Mouse (Mus musculus): ENCODE results near the gene Defb25. TPM values are rescaled to one million over a fixed set of nuclear protein-coding genes. Genes with fewer than 3 reads are reported as not detected.

The Defb25 gene
- polyA plus RNA-seq, 1 experiment from 2014 or later = not detected

DNA sequence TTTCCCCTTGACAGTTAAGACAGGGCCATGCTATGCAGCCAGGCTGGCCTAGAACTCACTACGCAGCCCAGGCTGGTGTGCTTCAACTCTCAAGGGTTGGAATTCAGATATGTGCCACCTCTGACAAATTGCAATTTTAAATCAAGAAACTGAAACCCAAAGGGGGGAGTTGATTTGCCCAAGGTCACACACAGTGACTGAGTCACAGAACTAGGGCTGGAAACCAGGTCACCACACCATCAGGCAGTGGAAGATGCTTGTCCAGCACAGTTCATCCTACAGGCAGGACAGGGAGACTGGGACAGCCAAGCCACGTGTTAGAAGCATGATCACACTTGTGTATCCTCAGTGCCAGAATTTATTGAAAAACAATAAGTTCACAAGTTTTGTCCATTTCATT is 1.7 kb upstream of the Defb25 start:
- no peak for ATAC-seq
- H3K9ac ChIP-seq (replicated peaks) = no peak overlapping the region
- H3K9me3 ChIP-seq = no peaks in the 10 kb centered on the region
- no peaks in the 10 kb centered on the region for H3K36me3 ChIP-seq
- H3K4me2 ChIP-seq (replicated peaks) = no peak overlapping the region
- no peak overlapping the region for H3K27ac ChIP-seq
- no peak overlapping the region for H3K4me3 ChIP-seq (replicated peaks)
- H3K4me1 ChIP-seq (replicated peaks) = peaks cover 25% of the 10 kb centered on the region
- 87% methylated on average over 2 of the region's 2 CpGs for WGBS
- H3K27me3 ChIP-seq = peaks cover 39% of the 10 kb centered on the region

DNA sequence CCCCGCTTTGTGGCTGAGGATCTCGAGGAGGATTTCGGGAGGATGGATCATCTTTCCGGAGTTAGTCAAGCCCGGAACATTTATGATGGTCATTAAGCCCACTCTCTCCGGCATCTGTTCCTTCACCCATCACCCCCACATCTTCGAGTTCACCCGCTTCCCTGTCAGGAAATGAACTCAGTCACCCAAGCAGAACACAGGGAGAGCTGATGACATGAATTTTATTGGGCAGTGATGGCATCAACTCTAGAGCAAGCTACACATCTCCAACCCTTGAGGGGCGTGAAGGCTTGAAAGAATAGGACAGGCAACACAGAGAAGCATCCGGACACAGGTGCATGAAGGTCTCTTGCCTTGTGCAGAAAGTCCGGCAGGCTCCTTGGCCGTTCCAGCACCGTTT is 702 bp downstream of the Defb25 start:
- Histone ChIP-seq H3K4me2 (replicated peaks) (no peak overlapping the region), H3K9me3 (no peaks in the 10 kb centered on the region), H3K4me3 (replicated peaks) (no peak overlapping the region), H3K9ac (replicated peaks) (no peak overlapping the region), H3K36me3 (no peaks in the 10 kb centered on the region), H3K4me1 (replicated peaks) (peaks cover 20% of the 10 kb centered on the region), H3K27ac (no peak overlapping the region), H3K27me3 (peaks cover 16% of the 10 kb centered on the region)
- WGBS = 88% methylated on average over 13 of the region's 13 CpGs
- ATAC-seq = no peak

GRCm38 (mm10) chr2:152620367-152621134 is 2.3 kb downstream of the Defb25 start:
- Histone ChIP-seq H3K4me1 (replicated peaks) (peaks cover 6% of the 10 kb centered on the region), H3K36me3 (no peaks in the 10 kb centered on the region), H3K9me3 (no peaks in the 10 kb centered on the region), H3K27ac (no peak overlapping the region), H3K4me3 (replicated peaks) (no peak overlapping the region), H3K9ac (replicated peaks) (no peak overlapping the region), H3K4me2 (replicated peaks) (no peak overlapping the region), H3K27me3 (peaks cover under 1% of the 10 kb centered on the region; the same call in 1 of the 2 replicates)
- 76% methylated on average over 9 of the region's 9 CpGs for WGBS
- no peak for ATAC-seq

- ATAC-seq = no peak
- no peak overlapping the region for H3K4me3 ChIP-seq (replicated peaks)
- H3K27me3 ChIP-seq = no peaks in the 10 kb centered on the region
- no peaks in the 10 kb centered on the region for H3K4me1 ChIP-seq (replicated peaks)
- H3K4me2 ChIP-seq (replicated peaks) = no peak overlapping the region
- H3K27ac ChIP-seq = no peak overlapping the region
- H3K9ac ChIP-seq (replicated peaks) = no peak overlapping the region
- 53% methylated on average over 5 of the region's 5 CpGs for WGBS
- H3K9me3 ChIP-seq = no peaks in the 10 kb centered on the region
- no peaks in the 10 kb centered on the region for H3K36me3 ChIP-seq
Measured at GRCm38 (mm10) chr2:152617374-152617773, 5.5 kb downstream of the Defb25 start.

DNA sequence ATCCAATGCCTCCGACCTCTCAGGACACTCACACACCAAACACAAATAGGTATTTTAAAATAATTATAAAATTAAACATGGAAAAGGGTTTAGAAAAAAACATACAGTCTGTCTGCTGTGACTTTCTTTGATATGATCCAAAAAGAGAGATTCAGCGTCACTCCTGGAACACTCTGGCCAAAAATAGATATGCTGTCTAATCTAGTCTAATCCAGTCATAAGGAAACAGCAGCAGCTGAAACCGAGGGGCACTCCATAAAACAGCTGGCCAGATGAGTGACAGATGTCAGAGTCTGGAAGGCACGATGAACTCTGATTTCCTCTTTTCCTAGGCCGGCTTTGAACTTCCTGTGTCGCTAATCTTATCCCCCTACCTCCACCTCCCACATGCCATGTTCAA is 6.4 kb downstream of the Defb25 start:
- Histone ChIP-seq H3K4me1 (replicated peaks) (no peaks in the 10 kb centered on the region), H3K4me3 (replicated peaks) (no peak overlapping the region), H3K27ac (no peak overlapping the region), H3K9me3 (no peaks in the 10 kb centered on the region), H3K4me2 (replicated peaks) (no peak overlapping the region), H3K9ac (replicated peaks) (no peak overlapping the region), H3K27me3 (no peaks in the 10 kb centered on the region; the same call in 1 of the 2 replicates), H3K36me3 (no peaks in the 10 kb centered on the region)
- WGBS = 89% methylated on average over 6 of the region's 6 CpGs
- ATAC-seq = no peak

DNA sequence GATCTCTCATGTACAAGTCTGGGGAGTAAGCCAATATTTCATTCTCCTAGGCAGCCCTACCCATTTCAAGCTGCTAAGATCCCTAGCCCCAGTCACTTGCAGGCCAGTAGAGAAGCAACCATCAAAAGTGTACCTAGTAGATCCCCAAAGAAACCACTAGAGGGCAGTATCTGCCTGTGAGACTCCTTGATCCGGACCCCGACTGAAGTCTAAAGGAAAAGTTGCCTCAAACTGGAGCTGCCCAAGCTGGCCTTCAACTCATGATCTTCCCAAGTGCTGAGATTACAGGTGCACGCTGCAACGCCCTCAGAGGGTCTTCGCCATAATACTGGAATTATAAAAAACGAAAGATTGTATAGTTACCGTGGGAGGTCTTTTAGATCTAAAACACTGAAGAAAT is 7.3 kb downstream of the Defb25 start:
- Histone ChIP-seq H3K27ac (no peak overlapping the region), H3K4me2 (replicated peaks) (no peak overlapping the region), H3K9ac (replicated peaks) (no peak overlapping the region), H3K9me3 (no peaks in the 10 kb centered on the region), H3K27me3 (no peaks in the 10 kb centered on the region; the same call in 1 of the 2 replicates), H3K4me1 (replicated peaks) (no peaks in the 10 kb centered on the region), H3K36me3 (no peaks in the 10 kb centered on the region), H3K4me3 (replicated peaks) (no peak overlapping the region)
- ATAC-seq = peak; percentile 70; the same call in 1 of the 2 replicates
- WGBS = 11% methylated on average over 7 of the region's 7 CpGs

DNA sequence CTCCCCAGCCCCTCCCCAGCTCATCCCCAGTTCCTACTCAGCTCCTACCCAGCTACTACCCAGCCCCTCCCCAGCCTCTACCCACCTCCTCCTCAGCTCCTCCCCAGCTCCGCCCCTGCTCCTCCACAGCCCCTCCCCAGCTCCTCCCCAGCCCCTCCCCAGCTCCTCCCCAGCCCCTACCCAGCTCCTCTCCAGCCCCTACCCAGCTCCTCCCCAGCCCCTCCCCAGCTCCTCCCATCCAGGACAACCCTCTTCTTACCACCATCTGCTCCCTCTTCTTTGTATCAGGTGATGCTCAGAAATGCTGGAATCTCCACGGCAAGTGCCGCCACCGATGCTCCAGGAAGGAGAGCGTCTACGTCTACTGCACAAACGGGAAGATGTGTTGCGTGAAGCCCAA is 10.7 kb downstream of the Defb25 start:
- ATAC-seq = no peak

DNA sequence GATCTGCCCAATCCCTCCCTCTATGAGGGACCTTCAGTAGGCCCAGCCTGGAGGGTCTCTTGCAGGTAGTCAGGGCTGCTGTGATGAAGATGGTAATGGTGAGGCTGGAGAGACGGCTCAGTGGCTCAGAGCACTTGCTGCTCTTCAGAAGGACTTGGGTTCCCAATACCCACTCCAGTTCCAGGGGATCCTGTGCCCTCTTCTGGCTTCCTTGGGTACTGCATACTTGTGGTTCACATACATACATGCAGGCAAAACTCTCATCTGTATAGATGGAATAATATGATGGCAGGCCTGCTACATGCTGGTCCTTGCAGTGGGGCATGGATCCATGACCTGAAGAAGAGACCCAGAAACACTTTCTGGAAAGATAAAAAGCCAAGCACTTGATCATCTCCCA is 14.1 kb downstream of the Defb25 start:
- Histone ChIP-seq H3K4me3 (replicated peaks) (no peak overlapping the region), H3K27me3 (no peaks in the 10 kb centered on the region; the same call in 1 of the 2 replicates), H3K9ac (replicated peaks) (no peak overlapping the region), H3K4me1 (replicated peaks) (no peaks in the 10 kb centered on the region), H3K9me3 (no peaks in the 10 kb centered on the region), H3K27ac (no peak overlapping the region), H3K36me3 (no peaks in the 10 kb centered on the region), H3K4me2 (replicated peaks) (no peak overlapping the region)
- ATAC-seq = no peak
- WGBS = 82% methylated on average over 1 of the region's 1 CpGs

More for the DNA sequence above, 10.7 kb downstream of the Defb25 start:
- Histone ChIP-seq H3K4me3 (replicated peaks) (no peak overlapping the region), H3K36me3 (no peaks in the 10 kb centered on the region), H3K9ac (replicated peaks) (no peak overlapping the region), H3K27me3 (no peaks in the 10 kb centered on the region; the same call in 1 of the 2 replicates), H3K27ac (no peak overlapping the region), H3K4me2 (replicated peaks) (no peak overlapping the region), H3K9me3 (no peaks in the 10 kb centered on the region), H3K4me1 (replicated peaks) (no peaks in the 10 kb centered on the region)
- 36% methylated on average over 7 of the region's 8 CpGs for WGBS

DNA sequence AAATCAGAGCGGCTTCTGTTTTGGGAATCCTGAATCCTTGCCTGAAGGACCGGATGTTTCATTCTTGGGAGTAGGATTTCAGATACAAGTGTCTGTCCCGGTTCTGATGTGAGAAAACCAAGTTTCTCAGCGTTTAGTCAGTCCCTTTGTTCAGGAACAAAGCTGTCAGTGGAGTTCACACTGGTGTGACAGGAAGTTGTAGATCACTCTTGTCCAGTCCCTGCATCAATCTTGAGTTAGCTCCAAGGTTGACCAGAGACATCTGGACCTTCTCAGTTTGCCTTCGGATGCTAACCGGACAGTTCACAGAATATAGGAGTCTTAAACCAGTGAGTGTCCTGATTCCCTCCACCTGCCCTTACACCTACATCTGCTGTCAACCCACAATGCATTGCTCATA is 15.1 kb downstream of the Defb25 start:
- Histone ChIP-seq H3K27ac (no peak overlapping the region), H3K9ac (replicated peaks) (no peak overlapping the region), H3K4me1 (replicated peaks) (no peaks in the 10 kb centered on the region), H3K4me3 (replicated peaks) (no peak overlapping the region), H3K27me3 (no peaks in the 10 kb centered on the region; the same call in 1 of the 2 replicates), H3K4me2 (replicated peaks) (no peak overlapping the region), H3K36me3 (no peaks in the 10 kb centered on the region), H3K9me3 (no peaks in the 10 kb centered on the region)
- WGBS = 77% methylated on average over 6 of the region's 6 CpGs
- no peak for ATAC-seq

GRCm38 (mm10) chr2:152604057-152604456 is 18.8 kb downstream of the Defb25 start, which contains the start of gene Defb36:
Gene Defb36 (plus strand): TSS chr2:152604327.
- no peak within 1 kb of the TSS for H3K9ac ChIP-seq (replicated peaks)
- no peak within 1 kb of the TSS for H3K4me2 ChIP-seq (replicated peaks)
- 86% methylated on average over 15 of the region's 15 CpGs for WGBS
- no peak within 1 kb of the TSS for H3K4me3 ChIP-seq (replicated peaks)
- ATAC-seq = no peak
- no peaks in the 10 kb centered on the region for H3K4me1 ChIP-seq (replicated peaks)
- H3K27me3 ChIP-seq = no peaks in the 10 kb centered on the region
- H3K27ac ChIP-seq = no peak within 1 kb of the TSS
- no peaks in the 10 kb centered on the region for H3K36me3 ChIP-seq
- no peaks in the 10 kb centered on the region for H3K9me3 ChIP-seq

DNA sequence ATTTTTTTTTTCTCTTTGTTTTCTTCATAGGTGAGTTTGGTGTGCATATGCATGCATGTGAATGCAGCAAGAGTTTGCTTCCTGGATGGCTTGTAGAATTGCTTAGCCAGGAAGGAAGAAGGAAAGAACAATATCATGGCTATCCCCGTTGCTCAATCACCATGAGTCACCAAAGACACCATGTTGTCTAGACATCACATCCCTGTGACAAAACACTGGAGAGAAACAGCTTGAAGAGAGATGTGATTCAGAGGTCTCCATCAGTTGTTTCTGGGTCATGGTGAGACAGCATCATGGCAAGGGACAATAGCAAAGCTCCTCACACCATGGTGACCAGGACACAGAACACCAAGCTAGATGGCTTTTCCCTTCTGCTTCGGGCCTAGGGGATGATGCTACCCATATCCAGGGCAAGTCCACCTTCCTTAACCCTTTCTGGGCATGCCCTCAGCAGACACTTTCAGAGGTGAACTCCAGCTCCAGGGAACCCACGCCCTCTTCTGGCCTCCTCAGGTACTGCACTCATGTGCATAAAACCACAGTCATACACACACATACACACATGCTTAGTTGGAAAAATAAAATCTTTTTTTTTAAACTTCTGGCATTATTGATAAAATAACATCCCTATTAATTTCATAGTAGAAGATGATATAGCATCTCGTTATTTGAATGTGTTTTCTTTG is 21.4 kb downstream of the Defb25 start:
- Histone ChIP-seq H3K9me3 (no peaks in the 10 kb centered on the region), H3K9ac (replicated peaks) (no peak overlapping the region), H3K36me3 (no peaks in the 10 kb centered on the region), H3K4me3 (replicated peaks) (no peak overlapping the region), H3K27ac (no peak overlapping the region), H3K4me2 (replicated peaks) (no peak overlapping the region), H3K4me1 (replicated peaks) (no peaks in the 10 kb centered on the region), H3K27me3 (no peaks in the 10 kb centered on the region)
- no peak for ATAC-seq
- 73% methylated on average over 4 of the region's 4 CpGs for WGBS

GRCm38 (mm10) chr2:152600076-152600475 is 22.8 kb downstream of the Defb25 start:
- 94% methylated on average over 6 of the region's 6 CpGs for WGBS
- no peaks in the 10 kb centered on the region for H3K27me3 ChIP-seq
- H3K4me2 ChIP-seq (replicated peaks) = no peak overlapping the region
- H3K4me3 ChIP-seq (replicated peaks) = no peak overlapping the region
- no peak overlapping the region for H3K9ac ChIP-seq (replicated peaks)
- H3K9me3 ChIP-seq = no peaks in the 10 kb centered on the region
- H3K36me3 ChIP-seq = no peaks in the 10 kb centered on the region
- no peak for ATAC-seq
- no peak overlapping the region for H3K27ac ChIP-seq
- H3K4me1 ChIP-seq (replicated peaks) = no peaks in the 10 kb centered on the region

All from midbrain, embryonic 13.5 days (tissue).